Mouse (Mus musculus): Measurements from ENCODE around the gene Hsd3b6.
"Not testable (repeated sequence)": the region's sequence is repeated elsewhere in the genome, so short reads cannot be mapped to it uniquely, and the experiment has no call there.

The Hsd3b6 gene

DNA sequence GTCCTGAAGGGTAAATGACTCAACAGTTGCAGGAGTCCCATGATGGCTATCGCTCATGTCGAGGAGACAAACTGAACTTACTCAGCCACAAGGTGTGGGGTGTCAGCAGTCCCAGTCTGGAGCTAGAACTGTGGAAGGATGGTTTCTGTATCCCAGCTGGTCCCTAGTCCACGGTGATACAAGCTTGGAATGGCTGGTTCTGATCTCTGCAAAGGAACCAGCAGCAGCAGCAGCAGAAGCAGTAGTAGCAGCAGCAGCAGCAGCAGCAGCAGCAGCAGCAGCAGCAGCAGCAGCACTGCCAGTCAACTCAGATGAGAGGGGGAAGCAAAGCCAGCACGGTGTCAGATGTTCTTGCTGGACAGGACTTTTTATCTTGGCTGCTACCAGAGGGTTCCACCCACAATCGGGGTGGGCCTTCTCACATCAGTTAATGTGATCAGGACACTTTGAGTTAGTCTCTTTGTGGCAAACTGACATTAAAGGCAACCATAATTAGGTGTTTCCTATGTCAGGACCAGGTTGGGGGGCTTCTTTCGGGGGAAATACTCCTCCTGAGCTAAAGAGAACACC lies at the start of gene Hsd3b6:
Hsd3b6 (minus strand) TSS at position 343 of the 570 bp plus-strand sequence.
- no peak for DNase-seq (ENCODE audit: low spot score)

DNA sequence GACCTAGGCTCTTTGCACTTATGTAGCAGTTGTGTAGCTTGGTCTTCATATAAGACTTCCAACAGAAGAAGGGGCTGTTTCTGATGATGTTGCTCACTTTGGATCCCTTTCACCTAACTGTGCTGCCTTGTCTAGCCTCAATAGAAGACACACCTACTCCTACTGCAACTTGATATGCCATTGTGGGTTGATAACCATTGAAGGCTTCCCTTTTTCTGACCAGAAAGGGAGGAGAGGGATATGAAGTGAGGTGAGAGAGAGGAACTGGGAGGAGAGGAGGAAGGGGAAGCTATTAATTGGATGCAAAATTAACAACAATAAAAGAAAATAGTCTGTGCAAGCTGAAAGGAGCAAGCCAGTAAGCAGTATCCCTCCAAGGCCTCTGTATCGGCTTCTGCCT lies 48.6 kb upstream of the Hsd3b6 start:
- DNase-seq (ENCODE audit: low spot score): no peak

DNA sequence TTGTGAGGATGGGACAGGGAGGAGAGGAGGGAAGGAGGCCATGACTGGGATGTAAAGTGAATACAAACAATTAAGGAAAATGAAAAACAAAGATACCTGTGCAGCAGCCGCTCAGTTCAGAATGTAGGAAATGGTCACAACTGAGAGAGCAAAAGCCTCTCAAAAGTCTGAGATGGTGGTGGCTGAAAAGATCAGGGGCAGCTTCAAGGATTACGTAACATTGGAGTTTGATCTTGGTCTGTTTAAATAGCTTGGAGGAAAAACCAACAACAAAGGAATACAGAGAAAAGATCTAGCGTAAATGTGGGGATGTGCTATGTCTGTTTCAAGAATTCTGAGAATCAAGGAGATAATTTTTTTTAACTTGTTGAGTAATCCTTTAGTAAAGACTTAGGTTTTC lies 45.3 kb upstream of the Hsd3b6 start, which contains the start of gene Hsd3b1:
Hsd3b1 (minus strand) TSS at position 219 of the 400 bp plus-strand sequence.
- no peak for DNase-seq (ENCODE audit: low spot score)

DNA sequence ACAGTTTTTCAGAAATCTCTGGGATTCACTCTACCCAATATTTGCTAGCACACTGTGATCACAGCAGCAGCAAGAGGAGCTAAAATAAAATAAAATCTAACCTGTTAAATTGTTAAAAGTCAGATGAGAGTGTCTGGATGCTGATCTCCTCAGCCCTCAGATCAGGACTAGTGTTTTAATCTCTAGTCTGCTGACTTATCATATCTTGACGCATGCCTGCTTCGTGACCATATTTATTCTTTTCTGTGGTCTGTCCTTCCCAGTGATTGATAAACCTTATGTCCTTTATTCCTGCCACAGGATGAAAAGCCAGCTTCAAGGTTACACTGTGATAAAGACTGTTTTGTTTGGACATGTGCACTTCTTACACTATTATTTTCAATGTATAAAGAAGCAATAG lies 43.8 kb upstream of the Hsd3b6 start:
- DNase-seq (ENCODE audit: low spot score): no peak

DNA sequence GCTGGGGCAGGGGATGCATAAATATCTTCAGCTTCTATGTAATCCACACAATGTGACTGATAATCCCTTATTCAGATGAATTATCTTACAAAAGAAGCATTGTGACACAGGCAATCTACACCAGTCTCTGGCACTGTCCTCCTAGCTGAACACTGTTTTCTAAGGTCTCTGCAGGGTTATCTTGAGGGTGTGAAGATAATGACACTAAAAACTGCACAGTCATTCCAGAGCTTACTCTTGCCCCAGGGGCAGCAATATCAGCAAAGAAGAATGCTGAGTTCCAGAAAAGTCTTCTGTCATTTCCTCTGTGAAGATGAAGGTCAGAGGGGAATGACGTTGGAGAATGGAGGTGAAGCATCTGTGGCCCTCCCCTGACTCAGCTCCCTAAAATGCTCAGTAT lies 42.6 kb upstream of the Hsd3b6 start:
- no peak for DNase-seq (ENCODE audit: low spot score)

DNA sequence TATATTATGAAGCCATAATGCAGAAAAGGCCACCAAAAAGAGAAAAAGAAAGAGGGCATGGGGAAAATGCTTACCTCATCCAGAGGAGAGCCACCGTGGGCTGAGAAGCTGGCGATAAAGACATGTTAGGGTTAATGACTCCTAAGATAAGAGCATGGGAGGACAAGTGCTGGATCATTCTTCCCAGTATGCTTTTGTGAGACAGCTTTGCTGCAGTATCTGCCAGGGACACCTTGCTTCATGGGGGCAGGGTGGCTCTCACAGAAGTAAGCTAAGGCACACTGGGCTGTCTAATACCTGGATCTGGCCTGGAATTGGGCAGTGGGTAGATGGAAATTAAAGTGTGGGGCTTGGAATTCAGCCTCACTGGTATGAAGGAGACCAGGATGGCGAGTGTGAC lies 40.9 kb upstream of the Hsd3b6 start:
- DNase-seq (ENCODE audit: low spot score): no peak

DNA sequence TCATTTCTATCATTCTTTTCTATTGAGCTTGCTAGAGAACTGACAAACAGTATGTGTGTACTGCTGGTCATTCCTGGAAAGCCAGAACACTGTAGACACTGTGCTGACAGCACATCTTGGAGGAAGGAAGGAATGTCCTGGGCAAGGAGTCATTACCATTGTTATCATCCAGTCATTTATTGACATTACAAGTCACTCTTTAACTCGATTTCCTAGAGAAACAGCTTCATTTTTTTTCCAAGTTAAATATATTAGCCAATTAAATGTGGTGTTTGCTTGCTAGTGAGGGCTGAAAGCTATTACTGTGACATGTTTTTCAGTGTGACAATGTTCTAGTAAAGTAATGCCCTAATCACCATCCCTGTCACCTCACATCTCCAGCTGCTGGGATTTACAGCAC lies 39.4 kb upstream of the Hsd3b6 start:
- no peak for DNase-seq (ENCODE audit: low spot score)

DNA sequence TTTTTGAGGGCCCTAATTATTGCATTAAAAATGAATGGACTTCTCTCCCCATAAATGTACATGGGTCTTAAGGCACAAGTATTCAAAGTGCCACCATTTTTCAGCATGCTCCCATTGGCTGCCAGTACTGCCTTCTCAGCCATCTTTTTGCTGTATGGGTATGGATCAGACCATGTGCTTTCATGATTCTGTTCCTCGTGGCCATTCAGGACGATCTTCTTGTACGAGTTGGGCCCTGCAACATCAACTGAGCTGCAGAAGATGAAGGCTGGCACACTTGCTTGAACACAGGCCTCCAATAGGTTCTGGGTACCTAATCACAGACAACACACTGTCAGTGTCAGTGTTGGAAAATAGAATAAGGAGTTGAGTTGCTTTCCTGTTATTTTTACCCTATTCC lies 38.8 kb upstream of the Hsd3b6 start:
- no peak for DNase-seq (ENCODE audit: low spot score)

DNA sequence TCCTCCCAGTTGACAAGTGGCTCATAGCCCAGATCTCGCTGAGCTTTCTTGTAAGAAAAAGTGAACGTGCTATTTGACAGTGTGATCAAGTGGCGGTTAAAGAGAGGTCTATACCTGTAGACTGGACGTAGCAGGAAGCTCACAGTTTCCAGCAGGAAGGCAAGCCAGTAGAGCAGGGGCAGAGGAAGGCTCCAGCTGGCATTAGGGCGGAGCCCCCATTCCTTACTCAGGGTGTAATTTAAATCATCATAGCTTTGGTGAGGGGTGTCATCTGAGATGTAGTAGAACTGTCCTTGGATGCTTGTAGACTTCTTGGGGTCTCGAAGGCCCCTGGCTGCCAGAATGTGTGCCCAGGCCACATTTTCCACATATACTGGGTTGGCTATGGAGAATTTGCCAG lies 38.4 kb upstream of the Hsd3b6 start:
- DNase-seq (ENCODE audit: low spot score): no peak

DNA sequence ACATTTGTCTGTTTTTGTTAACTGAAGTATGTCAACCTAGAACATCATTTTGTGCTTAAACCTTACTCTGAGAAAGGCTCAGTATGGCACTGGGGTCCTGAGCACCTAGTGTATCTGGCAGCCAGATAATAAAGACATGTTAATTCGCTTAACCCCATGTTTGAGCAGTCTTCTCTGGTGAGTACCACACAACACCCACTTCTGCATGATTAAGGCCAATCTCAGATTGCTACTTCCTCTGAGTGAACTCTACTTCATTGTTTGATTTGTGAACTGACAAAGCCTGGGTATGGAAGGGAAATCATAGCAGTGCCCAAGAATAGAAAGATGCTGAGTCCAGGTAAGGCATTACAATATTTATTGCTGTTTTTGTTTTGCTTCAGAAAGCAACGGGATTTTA lies 37.6 kb upstream of the Hsd3b6 start:
- DNase-seq (ENCODE audit: low spot score): no peak

DNA sequence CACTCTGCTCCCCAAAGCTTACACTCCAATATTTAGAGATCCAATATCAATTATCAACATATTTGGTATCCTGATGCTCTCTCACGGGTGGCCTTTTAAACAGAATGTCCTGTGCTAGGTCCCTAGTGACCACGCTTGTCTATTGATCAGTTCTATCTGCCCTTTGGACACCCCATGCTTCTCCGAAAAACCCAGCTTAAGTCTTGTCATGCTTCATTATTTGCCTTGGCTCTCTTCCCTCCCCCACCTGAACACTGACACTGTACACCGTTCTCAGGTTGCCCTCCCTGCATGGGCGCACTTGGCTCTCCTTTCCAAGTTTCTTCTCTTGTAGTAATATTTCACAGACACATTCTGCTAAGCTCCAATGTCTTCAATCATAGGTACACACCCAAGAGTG lies 36.0 kb upstream of the Hsd3b6 start:
- DNase-seq (ENCODE audit: low spot score): no peak

DNA sequence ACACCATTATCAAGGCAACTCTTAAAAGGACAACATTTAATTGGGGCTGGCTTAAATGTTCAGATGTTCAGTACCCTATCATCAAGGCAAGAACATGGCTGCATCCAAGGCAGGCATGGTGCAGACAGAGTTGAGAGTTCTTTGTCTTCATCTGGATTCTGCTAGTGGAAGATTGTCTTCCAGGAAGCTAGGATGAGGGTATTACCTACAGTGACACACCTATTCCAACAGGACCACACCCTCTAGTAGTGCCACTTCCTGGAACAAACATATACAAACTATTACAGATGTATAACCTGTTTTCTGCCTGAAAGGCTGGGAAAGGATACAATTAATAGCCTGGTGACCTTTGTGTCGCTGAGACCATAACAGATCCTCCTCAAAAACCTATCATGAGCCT lies 34.7 kb upstream of the Hsd3b6 start:
- no peak for DNase-seq (ENCODE audit: low spot score)

DNA sequence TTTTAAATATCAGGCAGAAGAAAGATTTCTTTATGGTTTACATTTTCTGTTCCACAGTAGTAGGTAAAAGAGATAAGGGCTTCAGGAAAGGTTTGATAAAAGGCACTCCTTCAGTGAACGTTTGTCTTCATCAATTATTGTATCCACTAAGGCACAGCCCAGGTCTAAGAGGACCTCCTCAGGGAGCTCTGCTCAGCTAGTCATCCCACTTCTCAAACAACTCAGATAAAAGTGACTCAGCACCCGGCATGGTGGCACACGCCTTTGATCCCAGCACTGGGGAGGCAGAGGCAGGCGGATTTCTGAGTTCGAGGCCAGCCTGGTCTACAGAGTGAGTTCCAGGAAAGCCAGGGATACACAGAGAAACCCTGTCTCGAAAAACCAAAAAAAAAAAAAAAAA lies 1.6 kb downstream of the Hsd3b6 start:
- DNase-seq (ENCODE audit: low spot score): not testable (repeated sequence)

DNA sequence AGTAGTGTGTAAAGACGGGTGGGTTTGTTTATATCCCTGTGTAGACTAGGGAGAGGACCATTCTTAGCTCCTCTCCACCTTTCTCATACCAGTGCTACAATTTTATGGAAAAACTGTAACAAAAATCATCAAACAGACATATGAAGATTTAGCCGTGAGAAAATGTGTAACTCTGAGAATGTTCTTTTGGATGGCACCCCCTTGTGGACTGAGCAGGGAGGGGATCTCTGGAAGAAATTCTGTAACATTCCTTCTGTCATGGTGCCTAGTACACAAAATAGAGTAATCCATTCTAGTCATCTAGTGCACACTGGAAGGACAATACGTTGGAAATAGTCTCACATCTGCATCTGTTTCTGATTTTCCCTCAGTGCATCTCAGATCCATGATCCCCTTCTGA lies 9.2 kb downstream of the Hsd3b6 start:
- DNase-seq (ENCODE audit: low spot score): not testable (repeated sequence)

DNA sequence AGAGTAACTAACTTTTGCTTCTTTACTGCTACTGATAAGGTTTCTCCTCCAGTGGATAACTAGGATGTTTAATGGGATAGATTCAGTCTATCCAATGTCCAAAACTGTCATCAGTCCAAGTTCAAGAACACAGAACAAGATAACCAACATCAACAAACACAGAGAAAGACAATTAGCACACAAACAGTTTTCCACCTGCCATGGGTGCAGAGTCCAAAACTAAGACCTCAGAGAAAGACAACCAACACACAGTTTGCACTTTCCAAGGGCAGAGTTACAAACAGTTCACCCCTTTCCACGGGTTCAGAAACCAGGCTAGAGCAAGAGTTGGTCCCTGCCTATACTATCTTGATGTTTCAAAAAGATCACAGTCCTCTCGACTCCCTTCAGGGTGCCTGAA lies 27.7 kb downstream of the Hsd3b6 start:
- DNase-seq (ENCODE audit: low spot score): no peak

DNA sequence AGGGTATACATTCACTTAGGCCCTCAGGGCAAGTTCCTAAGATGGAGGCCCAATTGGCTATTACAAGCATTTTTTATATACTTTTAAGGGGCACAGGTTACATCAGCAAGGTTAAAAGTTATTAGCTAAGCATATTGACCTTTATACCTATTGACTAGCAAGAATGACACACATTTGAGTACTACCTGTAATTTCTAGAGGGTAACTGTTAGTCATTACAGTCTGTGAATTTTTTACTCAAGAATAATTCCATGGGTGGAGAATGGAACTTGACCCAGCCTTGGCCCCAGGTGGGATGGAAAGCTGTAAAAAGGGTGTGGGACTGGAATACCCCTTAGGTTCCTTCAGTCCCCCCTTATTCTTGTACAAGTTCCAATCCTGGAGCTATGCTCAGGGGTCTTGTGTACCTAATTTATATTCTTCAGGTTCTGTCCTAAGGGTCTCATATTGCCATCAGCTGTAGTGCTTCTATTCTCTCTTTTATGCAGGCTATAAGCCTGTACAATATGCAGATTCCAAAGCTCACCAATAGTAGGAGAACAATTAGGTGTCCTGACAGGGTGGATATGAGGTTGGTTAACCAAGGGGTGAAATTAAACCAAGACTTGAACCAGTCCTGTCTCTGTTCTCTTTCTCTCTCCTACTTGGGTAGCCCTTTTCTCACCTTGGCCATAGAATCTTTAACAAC lies 31.9 kb downstream of the Hsd3b6 start:
- no peak for DNase-seq (ENCODE audit: low spot score)

DNA sequence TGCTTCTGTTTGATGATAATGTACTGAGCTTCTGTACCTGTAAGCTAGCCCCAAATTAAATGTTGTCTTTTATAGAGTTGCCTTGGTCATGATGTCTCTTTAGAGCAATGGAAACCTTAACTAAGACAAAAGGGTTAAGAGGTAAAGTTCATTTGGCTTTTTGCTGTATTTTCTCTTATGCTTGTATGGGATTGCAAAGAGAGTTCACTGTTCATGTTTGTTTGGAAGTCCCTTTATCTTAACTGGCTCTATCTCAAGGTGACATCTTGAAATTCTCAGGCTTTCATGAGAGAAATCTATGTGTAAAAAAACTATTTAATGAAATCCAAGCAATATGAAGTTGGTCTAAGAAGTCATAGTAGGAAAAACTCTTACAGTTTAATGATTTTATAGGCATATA lies 33.3 kb downstream of the Hsd3b6 start:
- no peak for DNase-seq (ENCODE audit: low spot score)

DNA sequence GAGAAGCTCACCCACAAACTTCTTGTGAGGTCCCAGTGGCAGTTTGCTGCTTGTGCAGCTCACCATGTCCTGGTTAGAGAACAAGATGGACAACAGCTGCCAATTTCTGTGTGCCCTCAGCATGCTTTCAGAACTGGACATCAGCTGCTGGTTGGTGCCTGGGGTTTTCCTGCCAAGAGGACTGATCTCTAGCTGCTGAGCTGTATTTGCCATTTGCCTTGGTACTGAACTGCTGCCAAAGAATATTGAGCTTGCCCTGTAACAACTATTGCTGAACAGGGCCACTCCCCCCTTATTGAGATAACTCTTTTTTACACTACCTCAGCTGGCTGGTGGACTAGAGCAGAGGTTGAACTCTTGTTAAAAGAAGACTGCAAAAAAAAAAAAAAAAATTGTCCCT lies 50.1 kb downstream of the Hsd3b6 start:
- no peak for DNase-seq (ENCODE audit: low spot score)

DNA sequence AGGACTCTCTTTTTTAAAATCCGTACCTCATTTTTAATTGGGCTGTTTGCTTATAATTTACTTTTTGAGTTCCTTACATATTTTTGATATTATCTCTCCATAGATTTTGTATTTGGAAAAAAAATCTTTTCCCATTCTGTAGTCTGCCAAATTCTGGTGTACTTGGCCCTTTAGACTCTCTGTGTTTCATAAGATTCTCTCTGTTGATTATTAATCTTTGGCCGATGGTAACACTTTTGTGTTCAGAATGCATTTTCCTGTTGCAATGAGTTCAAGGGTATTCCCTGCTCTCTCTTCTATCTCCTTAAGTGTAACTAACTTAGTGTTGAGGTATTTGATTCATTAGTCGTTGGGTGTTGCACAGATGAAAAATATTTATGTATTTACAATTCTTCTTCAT lies 57.4 kb downstream of the Hsd3b6 start:
- DNase-seq (ENCODE audit: low spot score): no peak

Data from ovary, postnatal 36 days (tissue).